Mouse (Mus musculus) frontal cortex, postnatal 14 days (tissue): ENCODE measurements around the gene Fyttd1.
"Not testable (repeated sequence)": the region's sequence is repeated elsewhere in the genome, so short reads cannot be mapped to it uniquely, and the experiment has no call there.

Source experiments
- DNase-seq, 2 experiments: peaks; one replicate each; pipeline ENCODE4 v3.0.0; 2022; ENCODE audit warnings: low spot score in 2 of 2

Fyttd1 gene

GRCm38 (mm10) chr16:32877343-32878156, at the start of gene Fyttd1, which contains the start of gene Rubcn:
Gene Fyttd1 (plus strand): TSS chr16:32877500.
Gene Rubcn (minus strand): TSS chr16:32877766.
- peak; percentile 91 for DNase-seq

GRCm38 (mm10) chr16:32829104-32829503, 48.2 kb upstream of the Fyttd1 start:
- DNase-seq = no peak

DNA sequence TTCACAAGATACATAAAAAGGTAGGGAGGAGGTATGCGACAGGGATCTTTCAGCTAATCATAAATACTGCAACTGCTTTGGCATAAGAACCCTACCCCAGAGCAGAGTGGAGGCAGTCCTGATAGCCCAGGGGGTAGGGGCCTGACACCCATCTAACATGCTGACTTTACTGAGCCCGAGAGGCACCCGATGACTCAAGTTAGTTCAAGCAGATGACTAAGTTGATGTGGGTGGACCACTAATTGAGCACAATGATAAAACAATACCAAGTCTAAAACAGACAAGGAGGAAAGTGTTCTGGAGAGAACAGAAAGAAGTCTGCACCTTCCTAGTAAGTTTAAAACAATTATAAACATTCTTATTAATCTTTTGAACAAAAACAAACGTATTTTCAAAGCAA, 45.8 kb upstream of the Fyttd1 start:
- DNase-seq = no peak

- no peak for DNase-seq
Observed at GRCm38 (mm10) chr16:32847103-32847502, 30.2 kb upstream of the Fyttd1 start.

DNA sequence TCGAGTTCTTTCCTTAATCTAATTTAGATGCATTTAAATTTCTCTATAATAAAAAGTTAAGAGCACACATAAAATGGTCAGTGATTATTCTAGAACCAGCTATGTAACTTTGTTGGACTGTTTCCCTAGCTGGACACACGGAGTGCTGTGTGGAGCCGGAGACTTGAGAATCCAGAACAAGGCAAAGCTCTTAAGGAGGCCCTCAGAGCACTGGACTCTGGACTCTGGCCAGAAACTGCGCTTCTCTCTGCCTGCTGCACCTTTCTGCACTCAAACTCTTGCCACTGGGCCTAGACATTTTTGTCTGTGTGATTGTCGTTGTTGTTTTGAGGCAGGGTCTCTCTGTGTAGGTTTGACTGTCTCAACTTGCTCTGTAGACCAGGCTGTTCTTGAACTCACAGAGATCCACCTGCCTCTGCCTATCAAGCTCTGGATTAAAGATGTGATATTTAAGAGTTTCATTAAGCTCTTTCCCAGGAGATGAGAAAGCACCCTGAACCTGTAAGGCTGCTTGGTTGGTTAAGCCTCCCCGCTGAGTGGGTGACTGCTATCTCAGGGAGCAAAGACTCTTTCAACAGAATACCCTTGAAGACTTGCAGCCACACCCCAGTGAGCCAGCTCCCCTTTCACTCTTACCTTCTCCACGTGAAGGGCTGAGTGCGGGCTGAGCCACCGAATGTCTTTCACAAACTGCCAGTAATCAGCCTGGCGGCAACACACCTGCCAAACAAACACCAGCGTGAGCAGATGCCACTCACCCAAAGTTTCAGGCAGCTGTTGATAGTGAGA, 28.1 kb upstream of the Fyttd1 start:
- DNase-seq = no peak

DNA sequence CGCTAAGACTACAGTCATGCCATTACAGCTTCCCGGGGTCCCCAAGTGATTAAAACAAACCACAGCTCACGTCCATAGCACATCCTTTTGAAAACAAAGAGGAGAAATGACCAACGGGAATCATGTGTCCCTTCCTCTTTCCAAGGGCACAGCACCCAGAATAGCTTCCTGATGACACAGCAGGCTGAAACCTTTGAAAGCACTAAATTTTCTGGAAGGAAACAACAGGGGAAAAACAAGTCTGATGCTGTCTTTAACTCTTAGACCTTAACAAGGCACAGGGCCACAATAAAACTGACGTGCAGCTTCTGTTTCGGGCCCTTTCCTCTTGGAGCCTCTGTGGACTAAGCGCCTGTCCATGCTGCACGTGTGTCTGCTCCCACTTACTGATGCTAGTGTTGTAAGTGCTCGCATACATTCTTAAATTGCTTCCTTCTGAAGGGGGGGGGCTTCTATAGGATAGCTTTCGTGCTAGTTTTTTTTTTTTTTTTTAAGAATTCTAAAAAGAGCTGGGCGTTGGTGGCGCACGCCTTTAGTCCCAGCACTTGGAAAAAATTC, 23.7 kb upstream of the Fyttd1 start:
- no peak for DNase-seq

GRCm38 (mm10) chr16:32854050-32854571, 23.2 kb upstream of the Fyttd1 start:
- DNase-seq = no peak

DNA sequence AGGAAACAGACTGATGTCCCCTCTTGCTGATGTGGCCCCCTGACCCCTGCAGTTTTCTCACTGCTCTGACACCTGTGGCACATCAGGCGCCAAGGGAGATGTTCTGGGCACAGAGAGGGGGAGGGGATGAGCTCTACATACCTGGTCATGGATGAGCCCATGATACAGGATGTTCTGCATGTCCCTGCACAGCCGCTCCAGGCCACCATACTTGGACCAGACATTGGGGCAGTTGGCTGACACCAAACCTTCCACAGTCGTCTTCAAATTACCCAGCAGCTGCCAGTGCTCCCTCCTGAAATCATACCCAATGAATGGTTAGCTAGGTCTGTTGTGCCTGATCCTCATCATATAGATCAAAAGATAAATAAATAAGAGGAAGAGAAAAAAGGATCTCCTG, 20.5 kb upstream of the Fyttd1 start:
- no peak for DNase-seq

- no peak for DNase-seq
Observed at GRCm38 (mm10) chr16:32858356-32858755, 18.9 kb upstream of the Fyttd1 start.

- no peak for DNase-seq
Observed at GRCm38 (mm10) chr16:32858771-32859636, 18.3 kb upstream of the Fyttd1 start.

GRCm38 (mm10) chr16:32861813-32862385, 15.4 kb upstream of the Fyttd1 start:
- no peak for DNase-seq

DNA sequence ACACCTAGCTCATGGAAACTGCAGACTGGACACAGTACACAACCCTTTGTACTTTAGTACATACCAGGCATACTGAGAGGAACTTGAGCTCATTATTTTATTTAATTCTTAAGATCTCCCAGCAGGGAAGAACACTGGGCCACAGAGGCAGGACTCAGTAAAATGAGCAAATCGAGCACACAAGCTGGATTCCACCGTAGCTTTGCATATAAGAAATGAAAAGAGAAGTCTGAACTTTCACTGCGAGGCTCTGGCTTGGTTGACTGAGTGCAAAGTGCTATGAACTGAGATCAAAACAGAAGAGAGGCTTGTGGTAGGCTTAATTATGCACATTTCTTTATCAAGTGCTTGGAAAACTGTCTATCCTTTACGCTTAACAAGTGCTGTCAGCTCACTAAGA, 11.9 kb upstream of the Fyttd1 start:
- no peak for DNase-seq

GRCm38 (mm10) chr16:32866713-32867112, 10.6 kb upstream of the Fyttd1 start:
- DNase-seq = no peak

GRCm38 (mm10) chr16:32867919-32868552, 9.3 kb upstream of the Fyttd1 start:
- DNase-seq = peak; percentile 85 to 87

DNA sequence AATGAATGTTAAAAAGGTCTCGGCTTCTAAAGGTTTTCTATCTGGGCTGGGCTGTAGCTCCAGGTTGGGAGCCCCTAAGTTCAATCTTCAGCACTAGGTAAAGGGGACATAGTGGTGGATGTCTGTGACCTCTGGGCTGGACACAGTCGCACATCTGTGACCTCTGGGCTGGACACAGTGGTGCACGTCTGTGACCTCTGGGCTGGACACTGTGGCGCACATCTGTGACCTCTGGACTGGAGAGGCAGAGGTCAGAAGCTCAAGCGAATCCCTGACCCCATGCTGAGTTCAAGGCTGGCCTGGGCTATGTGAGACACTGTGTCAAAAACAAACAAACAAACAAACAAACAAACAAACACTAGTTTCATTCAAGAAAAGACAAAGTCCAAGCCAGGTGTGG, 7.1 kb upstream of the Fyttd1 start:
- DNase-seq = no peak

GRCm38 (mm10) chr16:32873366-32873765, 3.9 kb upstream of the Fyttd1 start:
- no peak for DNase-seq

GRCm38 (mm10) chr16:32875281-32875680, 2.0 kb upstream of the Fyttd1 start:
- not testable (repeated sequence) for DNase-seq

DNA sequence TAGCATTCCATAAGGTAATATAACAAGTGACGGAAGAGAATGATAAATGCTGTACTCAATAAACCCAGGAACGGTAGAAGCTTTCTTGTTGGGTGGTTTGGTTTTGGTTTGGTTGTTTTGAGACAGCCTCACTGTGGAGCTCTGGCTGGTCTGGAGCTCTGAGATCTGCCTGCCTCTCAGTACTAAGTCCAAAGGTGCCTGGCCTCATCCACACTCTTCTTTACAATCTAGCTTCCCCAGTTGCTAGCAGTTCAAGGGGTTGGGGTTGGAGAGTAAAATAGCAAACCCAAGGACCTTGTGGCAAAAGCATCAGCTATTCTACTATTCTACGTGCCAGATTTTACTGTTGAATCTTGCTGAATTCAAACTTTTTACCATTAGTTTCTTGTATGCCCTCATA, 1.5 kb upstream of the Fyttd1 start:
- no peak for DNase-seq

- no peak for DNase-seq
Observed at GRCm38 (mm10) chr16:32876831-32877230, 469 bp upstream of the Fyttd1 start.

DNA sequence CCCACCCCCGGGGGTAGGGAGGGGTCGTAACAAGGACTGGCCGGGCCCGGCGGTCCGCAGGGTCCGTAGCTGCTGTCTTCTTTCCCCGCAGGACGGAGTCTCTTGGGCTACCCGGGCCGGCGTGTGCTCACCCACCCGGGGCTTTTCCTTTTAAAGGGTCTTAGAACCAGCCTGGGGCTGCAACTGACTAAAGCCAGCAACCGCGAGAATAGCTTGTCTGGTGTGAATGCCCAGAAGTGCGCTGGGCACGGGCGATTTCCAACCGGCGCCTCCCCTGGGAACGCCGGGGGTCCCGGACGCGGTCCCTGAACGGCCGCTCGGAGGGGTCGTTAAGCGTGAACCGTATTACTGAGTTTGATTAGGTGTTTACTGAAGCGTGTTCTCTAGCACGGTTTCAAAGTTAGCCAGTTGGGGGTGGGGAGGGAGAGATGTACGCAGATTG, 878 bp downstream of the Fyttd1 start:
- no peak for DNase-seq
